Mouse (Mus musculus) monocyte, adult 5-6 weeks (primary cell): ENCODE data around the gene Grik3. TPM values are rescaled to one million over a fixed set of nuclear protein-coding genes. Genes with fewer than 3 reads are reported as not detected.

ENCODE experiments used
- ATAC-seq: fragments of 153-309, 156-312 bp; replicated peaks from 2 replicates; pipeline ENCODE4 v1.8.0; 2017; ENCODE audit warnings: mild to moderate bottlenecking; ENCODE audit not compliant: low TSS enrichment, insufficient number of reproducible peaks, severe bottlenecking, poor library complexity, low FRiP score
- total RNA-seq: library from RNA; stranded (forward); fragments of 200-1000, 200-491, 200-594 nt; gene quantifications from 3 replicates; pipeline ENCODE4 v1.2.3, GENCODE M21; 2017

The Grik3 gene
- total RNA-seq, 1 experiment from 2014 or later, result not detected

GRCm38 (mm10) chr4:125489901-125490590 lies 454 bp upstream of the Grik3 start:
- ATAC-seq, result no peak

- ATAC-seq, result no peak
Measured at GRCm38 (mm10) chr4:125491505-125492121, 1.1 kb downstream of the Grik3 start.

DNA sequence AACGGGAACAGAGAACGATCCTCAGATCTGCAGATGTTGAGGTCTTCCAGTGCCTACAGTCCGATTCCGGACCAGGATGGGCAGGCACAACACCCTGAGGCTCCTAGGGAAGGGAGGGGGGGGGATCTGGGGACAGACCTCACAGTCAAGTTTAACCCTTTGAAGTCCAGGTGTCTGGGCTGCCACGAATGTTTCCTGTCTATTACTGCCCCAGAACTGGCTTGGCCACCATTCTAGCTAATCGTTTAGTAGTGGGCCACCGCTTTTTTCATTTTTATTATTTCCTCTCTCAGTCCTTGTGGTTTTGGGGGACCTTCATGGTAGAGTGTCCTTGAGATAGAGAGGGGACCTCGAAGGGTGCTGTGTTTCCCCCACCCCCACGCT lies 1.6 kb downstream of the Grik3 start:
- no peak for ATAC-seq

DNA sequence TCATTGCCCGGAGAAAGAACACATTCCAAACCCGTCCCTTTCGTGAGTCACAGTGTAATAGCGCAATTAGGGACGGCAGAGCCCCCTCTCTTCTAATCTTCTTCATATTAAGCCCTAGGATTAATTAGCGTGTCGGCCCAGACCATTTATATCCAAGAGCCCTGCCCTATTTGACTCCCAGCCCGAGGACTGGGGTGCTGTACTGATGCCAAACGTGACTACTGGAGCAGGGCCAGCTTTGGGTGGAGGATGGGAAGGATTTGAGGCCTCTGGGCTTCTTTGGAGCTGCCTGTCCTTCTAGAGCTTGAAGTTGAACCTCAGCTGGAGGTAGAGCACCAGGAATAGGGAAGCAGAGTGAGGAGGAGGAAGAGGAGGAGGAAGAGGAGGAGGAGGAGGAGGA lies 2.2 kb downstream of the Grik3 start:
- ATAC-seq, result no peak

- no peak for ATAC-seq
Measured at GRCm38 (mm10) chr4:125493124-125493523, 2.6 kb downstream of the Grik3 start.

DNA sequence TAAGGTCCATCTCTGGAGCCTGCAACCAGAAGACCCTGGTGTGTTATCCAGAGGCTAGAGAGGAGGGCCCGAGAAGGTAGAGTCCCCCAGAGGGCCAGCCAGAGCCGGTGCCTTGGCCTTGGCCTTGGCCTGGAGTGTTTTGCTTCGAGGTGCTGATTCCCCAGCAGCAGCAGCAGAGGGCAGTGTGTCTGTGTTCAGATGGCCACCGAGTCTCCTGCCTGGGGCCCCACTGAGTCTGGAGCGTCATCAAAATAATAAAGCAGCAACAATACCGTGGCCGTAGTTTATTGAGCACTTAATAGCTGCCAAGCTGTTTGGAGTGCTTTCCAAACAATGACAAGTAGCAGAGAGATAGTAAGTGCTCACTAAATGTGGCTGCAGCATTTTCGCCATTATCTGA lies 5.0 kb downstream of the Grik3 start:
- ATAC-seq, result no peak

DNA sequence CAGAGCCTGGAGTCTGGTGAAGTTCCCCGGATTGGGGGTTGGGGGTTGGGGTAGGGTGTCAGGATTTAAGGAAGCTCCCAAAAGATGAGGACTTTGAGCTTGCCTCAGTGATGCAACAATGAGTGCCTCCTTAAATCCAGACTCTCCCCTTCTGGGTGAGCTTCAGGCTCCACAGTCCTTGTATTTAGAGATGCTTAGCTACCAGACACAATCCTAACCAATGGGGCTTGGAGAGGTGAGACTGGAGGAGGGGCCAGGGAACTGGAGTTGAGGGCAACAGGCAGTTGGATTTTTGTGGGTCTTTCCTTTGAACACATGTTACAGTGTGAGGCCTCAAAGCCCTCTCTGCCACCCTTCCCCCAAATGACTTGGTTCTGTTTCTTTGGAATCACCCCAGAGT lies 6.5 kb downstream of the Grik3 start:
- no peak for ATAC-seq

DNA sequence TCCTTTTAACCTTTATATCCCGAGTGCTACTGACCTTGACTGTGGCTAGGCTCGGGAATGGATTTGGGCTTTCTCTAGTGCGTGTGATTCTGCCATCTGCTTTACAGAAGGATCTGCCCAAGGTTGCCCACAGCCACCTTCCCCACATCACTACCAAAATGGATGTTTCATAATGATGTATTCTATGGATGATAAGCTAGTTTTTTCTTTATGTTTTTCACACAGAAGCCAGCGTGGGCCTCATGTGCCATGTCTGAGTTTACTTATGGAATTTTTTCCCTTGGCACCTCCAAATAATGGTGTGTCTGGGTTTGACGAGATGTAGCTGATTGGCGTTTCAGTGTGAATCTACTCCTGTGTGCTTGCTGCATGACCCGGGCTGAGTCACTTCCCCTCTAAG lies 7.0 kb downstream of the Grik3 start:
- ATAC-seq, result no peak

DNA sequence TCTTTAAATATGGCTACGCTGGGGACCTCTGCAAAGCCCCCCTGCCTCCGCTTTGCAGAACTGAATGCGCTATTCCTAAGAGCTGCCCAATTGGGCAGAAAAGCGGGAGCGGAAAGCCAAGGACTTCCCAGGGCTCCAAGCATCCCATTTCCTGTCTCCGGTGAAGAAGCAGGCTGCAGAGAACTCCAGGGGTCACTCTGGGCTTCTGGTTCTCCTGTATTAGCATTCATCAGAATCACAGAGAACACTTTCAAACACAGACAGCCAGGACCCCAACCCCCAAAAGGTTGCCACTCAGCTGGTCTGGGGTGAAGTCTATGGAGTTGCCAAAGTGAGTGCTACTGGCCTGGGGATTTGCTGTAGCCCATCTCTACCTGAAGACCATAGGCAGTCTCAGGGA lies 8.4 kb downstream of the Grik3 start:
- no peak for ATAC-seq

DNA sequence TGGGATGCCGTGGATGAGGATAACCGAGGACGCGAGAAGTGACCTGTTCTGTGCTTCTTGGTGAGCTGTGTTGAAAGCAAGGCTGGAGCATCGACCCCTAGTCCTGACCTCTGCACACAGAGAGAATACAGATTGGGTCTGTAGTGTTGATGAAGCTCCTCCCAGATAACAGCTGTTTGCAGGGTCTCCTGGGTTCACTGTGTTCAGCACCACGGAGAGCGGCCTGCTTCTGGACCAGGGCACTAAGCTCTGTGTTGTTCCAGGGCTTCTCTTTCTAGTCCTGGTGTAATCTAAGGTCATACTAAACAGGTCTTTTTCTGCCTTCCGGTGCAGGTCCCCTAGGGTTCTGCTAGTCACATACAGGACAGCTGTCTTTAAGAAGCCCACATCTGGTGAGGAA lies 12.4 kb downstream of the Grik3 start:
- ATAC-seq, result no peak

DNA sequence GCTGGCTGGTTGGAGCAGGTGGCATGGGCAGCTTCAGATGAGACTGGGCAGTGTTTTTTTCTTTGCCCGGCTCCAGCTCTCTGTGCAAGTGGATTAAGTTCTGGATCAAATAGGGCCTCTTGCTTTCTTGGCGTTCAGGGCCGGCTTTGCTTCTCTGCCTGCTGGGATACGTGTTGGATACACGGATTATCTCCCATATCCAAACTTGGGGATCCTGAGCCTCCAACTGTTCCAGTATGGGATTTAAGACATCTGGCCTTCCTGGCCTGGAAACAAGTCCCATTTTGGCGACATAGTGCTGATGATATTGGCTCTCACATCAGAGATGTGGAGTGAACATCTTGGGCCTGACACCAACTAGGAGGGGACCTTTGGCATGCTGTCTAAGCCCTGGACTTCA lies 21.9 kb downstream of the Grik3 start:
- no peak for ATAC-seq

DNA sequence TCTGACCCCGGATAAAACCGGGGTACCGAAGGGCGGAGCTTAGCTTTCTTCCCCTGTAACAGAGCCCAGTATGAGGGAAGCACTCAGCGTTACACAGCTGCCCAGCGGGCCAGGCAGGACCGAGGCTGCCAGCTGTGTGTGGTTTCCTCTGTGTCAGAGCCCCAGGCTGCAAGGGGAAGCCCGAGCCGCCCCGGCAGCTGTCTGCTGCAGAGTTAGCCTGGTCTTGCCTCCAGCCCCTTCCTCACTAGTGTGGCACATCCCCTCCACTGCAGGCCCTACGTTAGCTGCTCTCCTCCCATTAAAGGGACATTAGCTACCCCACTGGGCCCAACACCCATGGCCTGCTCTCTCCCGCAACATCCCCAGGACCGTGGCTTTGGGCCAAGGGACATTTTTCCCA lies 25.1 kb downstream of the Grik3 start:
- no peak for ATAC-seq

- no peak for ATAC-seq
Measured at GRCm38 (mm10) chr4:125516612-125517011, 26.1 kb downstream of the Grik3 start.

DNA sequence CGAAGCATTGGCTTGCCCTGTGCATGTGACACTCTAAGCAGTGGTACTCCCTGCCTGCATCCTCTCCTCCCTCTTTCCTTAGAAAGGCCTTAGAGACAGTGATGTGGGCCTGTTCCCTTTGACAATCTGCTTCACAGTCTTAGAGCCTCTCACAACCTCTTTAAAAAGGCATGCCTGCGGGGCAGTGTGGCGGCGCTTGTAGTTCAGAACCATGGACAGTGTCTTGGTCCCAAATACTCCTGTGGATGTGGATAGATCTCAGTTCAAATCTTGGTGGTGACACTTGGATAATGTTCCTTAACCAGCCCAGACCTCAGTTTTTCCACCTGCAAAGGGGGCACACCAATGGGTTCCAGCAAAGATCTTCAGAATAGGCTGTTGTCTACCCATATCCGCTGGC lies 28.4 kb downstream of the Grik3 start:
- ATAC-seq, result no peak

DNA sequence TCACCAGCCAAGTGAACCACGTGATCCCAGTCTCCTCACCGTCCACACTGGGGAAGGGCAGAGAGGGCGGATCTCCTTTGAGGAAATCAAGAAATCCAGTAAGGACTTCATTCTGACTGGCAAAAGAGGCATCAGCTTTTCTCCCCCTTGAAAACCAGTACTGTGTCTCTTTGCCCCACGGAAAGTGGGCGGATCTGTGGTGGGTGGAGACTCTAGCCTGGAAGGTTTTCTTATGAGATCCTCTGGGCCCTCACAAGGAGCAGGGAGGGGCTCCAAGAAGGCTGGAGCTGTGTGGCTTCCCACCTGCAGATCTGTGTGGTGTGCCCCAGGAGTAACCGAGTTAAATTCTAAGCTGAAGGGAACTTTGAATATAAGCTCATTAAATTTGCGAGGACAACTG lies 32.4 kb downstream of the Grik3 start:
- ATAC-seq, result no peak

DNA sequence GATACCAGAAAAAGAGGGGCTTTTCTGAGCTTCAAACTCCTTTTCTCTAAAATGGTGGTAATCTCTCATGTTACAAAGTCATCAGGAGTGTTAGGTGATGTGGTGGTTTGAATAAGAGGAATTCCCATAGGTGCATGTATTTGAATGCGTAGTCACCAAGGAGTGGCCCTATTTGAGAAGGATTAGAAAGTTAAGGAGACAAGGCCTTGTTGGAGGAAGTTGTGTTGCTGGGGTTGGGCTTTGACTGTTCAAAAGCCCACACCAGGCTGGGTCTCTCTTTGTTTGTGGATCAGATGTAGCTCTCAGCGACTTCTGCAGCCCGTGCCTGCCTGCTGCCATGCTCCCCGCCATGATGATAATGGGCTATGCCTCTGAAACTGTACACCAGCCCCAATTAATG lies 34.8 kb downstream of the Grik3 start:
- ATAC-seq, result no peak

GRCm38 (mm10) chr4:125526425-125526824 lies 35.9 kb downstream of the Grik3 start:
- ATAC-seq, result no peak

- no peak for ATAC-seq
Measured at GRCm38 (mm10) chr4:125533965-125534364, 43.5 kb downstream of the Grik3 start.

- ATAC-seq, result no peak
Measured at GRCm38 (mm10) chr4:125534449-125534848, 43.9 kb downstream of the Grik3 start.

DNA sequence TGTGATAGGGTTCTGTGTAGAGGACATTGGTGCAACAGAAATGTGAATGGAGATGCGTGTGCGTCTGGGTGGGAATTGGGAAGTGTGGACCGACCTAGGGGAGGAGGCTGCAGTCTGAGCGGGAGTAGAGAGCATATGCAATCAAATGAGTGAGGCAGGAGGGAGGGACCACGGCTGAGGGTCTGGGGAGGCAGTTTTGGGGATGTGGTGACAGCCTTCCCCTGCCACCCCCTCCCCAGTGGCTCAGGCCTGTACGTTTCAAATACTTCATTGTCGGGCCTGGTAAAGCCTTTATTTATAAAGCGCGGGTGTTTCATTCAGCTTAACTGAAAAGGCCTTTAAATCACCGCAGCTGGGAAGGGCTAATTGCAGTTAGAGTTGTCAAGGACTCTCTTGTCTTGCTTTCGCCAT lies 44.5 kb downstream of the Grik3 start:
- ATAC-seq, result no peak

DNA sequence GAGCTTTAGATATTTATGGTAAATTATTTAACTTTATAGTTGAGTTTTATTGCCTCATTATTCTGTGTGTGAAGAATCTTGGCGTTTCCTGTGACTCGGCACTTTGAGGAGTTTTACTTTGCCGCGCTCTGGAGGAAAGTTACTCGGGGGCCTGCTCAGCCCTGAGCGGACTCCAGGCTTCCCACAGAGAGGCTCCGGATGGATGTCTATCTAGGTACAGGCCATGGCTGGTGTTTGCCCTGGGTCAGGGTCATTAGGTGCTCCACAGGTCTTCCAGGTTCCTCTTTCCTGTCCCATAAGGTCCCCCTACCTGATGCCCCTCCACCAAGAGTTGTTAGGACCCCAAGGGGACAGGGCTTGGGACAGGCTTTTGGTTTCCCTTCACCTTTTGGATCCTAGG lies 45.0 kb downstream of the Grik3 start:
- no peak for ATAC-seq
